Mouse (Mus musculus) forebrain, embryonic 15.5 days (tissue): ENCODE data around the gene Elk3. TPM values are rescaled to one million over a fixed set of nuclear protein-coding genes. Genes with fewer than 3 reads are reported as not detected.

Experiments used
- ATAC-seq: fragments of 200-750 bp; cut with Nextera tagmentation; replicated peaks from 2 replicates; pipeline ENCODE4 v1.8.0; 2017; ENCODE audit warnings: mild to moderate bottlenecking, moderate TSS enrichment, moderate library complexity
- H3K27ac ChIP-seq: fragments of 300-500 bp; sonication (generic); replicated peaks from 2 replicates; pipeline ENCODE4 v1.5.1; 2015; ENCODE audit warnings: mild to moderate bottlenecking, inconsistent platforms
- H3K27me3 ChIP-seq: fragments of 300-500 bp; sonication (generic); 2 replicates; pipeline ENCODE4 v1.6.1; 2015; ENCODE audit warnings: inconsistent platforms
- H3K36me3 ChIP-seq: fragments of 300-500 bp; sonication (generic); 2 replicates; pipeline ENCODE4 v1.6.1; 2015; ENCODE audit warnings: mild to moderate bottlenecking, inconsistent platforms
- H3K4me1 ChIP-seq: fragments of 300-500 bp; sonication (generic); 2 replicates; pipeline ENCODE4 v1.6.1; 2015; ENCODE audit warnings: inconsistent platforms
- H3K4me2 ChIP-seq: fragments of 300-500 bp; sonication (generic); replicated peaks from 2 replicates; pipeline ENCODE4 v1.6.1; 2015; ENCODE audit warnings: mild to moderate bottlenecking, inconsistent platforms
- H3K4me3 ChIP-seq: fragments of 300-500 bp; sonication (generic); 2 replicates; pipeline ENCODE4 v1.5.1; 2015; ENCODE audit warnings: mild to moderate bottlenecking, inconsistent platforms
- H3K9ac ChIP-seq: fragments of 300-500 bp; sonication (generic); replicated peaks from 2 replicates; pipeline ENCODE4 v1.6.1; 2015; ENCODE audit warnings: mild to moderate bottlenecking, inconsistent platforms
- H3K9me3 ChIP-seq: fragments of 300-500 bp; sonication (generic); 2 replicates; pipeline ENCODE4 v1.6.1; 2016; ENCODE audit warnings: inconsistent platforms
- WGBS: fragments of 180-500 bp; shearing (Covaris S2); methylation state at CpG from one replicate; pipeline ENCODE4 v1.1.7; 2015; ENCODE audit warnings: mixed read lengths; 5-methylcytosine and 5-hydroxymethylcytosine counted together
- polyA plus RNA-seq: library from polyadenylated mRNA; unstranded; fragments of >200 nt; fragmentation: Nextera tagmentation; extraction: Ambion mirVana; gene quantifications from 2 replicates; pipeline ENCODE4 v1.2.1, GENCODE M21; 2015

The Elk3 gene
- polyA plus RNA-seq, 1 experiment from 2014 or later, result 7.9 TPM

- Histone ChIP-seq H3K4me3 (peak overlapping the region; percentile 11), H3K36me3 (no peaks in the 10 kb centered on the region), H3K9ac (0 out of 2 replicates have a peak overlapping the region, but pooled peaks have one; percentile 19), H3K9me3 (no peaks in the 10 kb centered on the region), H3K4me2 (peak overlapping the region; percentile 40), H3K27me3 (no peaks in the 10 kb centered on the region), H3K27ac (peak overlapping the region; percentile 80), H3K4me1 (peaks cover 62% of the 10 kb centered on the region)
- peak; percentile 76 for ATAC-seq
- WGBS, result 12% methylated on average over 16 of the region's 16 CpGs
Observed at GRCm38 (mm10) chr10:93261132-93261980, 49.6 kb downstream of the Elk3 start.

- Histone ChIP-seq H3K27ac (no peak overlapping the region), H3K9me3 (no peaks in the 10 kb centered on the region), H3K27me3 (no peaks in the 10 kb centered on the region), H3K4me1 (peaks cover 74% of the 10 kb centered on the region), H3K4me2 (no peak overlapping the region), H3K36me3 (no peaks in the 10 kb centered on the region), H3K4me3 (no peak overlapping the region), H3K9ac (no peak overlapping the region)
- no peak for ATAC-seq
- 36% methylated on average over 5 of the region's 5 CpGs for WGBS
Observed at GRCm38 (mm10) chr10:93259826-93260225, 51.1 kb downstream of the Elk3 start.

GRCm38 (mm10) chr10:93255294-93255693 is 55.6 kb downstream of the Elk3 start:
- peak overlapping the region; percentile 23; the same call in 1 of the 2 replicates for H3K9ac ChIP-seq
- peak overlapping the region; percentile 64 for H3K27ac ChIP-seq
- ATAC-seq, result peak; percentile 79

GRCm38 (mm10) chr10:93253156-93253555 is 57.8 kb downstream of the Elk3 start:
- no peak overlapping the region for H3K9ac ChIP-seq
- H3K4me3 ChIP-seq, result no peak overlapping the region
- no peaks in the 10 kb centered on the region for H3K9me3 ChIP-seq
- peaks cover 4% of the 10 kb centered on the region; the same call in 1 of the 2 replicates for H3K36me3 ChIP-seq
- H3K27me3 ChIP-seq, result no peaks in the 10 kb centered on the region
- no peak overlapping the region for H3K4me2 ChIP-seq
- no peak overlapping the region for H3K27ac ChIP-seq
- ATAC-seq, result no peak
- H3K4me1 ChIP-seq, result peaks cover 49% of the 10 kb centered on the region
- 97% methylated on average over 6 of the region's 6 CpGs for WGBS

More at GRCm38 (mm10) chr10:93255294-93255693, 55.6 kb downstream of the Elk3 start:
- 3% methylated on average over 13 of the region's 13 CpGs for WGBS
- Histone ChIP-seq H3K27me3 (no peaks in the 10 kb centered on the region), H3K9me3 (no peaks in the 10 kb centered on the region), H3K4me3 (no peak overlapping the region), H3K4me2 (peak overlapping the region; percentile 21; the same call in 1 of the 2 replicates), H3K4me1 (peaks cover 55% of the 10 kb centered on the region), H3K36me3 (no peaks in the 10 kb centered on the region)

- H3K9ac ChIP-seq, result no peak overlapping the region
- peaks cover 52% of the 10 kb centered on the region for H3K4me1 ChIP-seq
- ATAC-seq, result no peak
- H3K9me3 ChIP-seq, result no peaks in the 10 kb centered on the region
- no peak overlapping the region for H3K4me3 ChIP-seq
- no peak overlapping the region for H3K4me2 ChIP-seq
- 73% methylated on average over 2 of the region's 2 CpGs for WGBS
- H3K27me3 ChIP-seq, result no peaks in the 10 kb centered on the region
- H3K27ac ChIP-seq, result no peak overlapping the region
- H3K36me3 ChIP-seq, result peaks cover 7% of the 10 kb centered on the region; the same call in 1 of the 2 replicates
Observed at GRCm38 (mm10) chr10:93252661-93253060, 58.3 kb downstream of the Elk3 start.

GRCm38 (mm10) chr10:93251426-93251825 is 59.5 kb downstream of the Elk3 start:
- Histone ChIP-seq H3K9me3 (no peaks in the 10 kb centered on the region), H3K27ac (peak overlapping the region; percentile 5; the same call in 1 of the 2 replicates), H3K36me3 (peaks cover 10% of the 10 kb centered on the region; the same call in 1 of the 2 replicates), H3K27me3 (no peaks in the 10 kb centered on the region), H3K4me3 (no peak overlapping the region), H3K9ac (no peak overlapping the region), H3K4me2 (no peak overlapping the region), H3K4me1 (peaks cover 44% of the 10 kb centered on the region)
- 73% methylated on average over 8 of the region's 8 CpGs for WGBS
- ATAC-seq, result no peak

- Histone ChIP-seq H3K9ac (no peak overlapping the region), H3K27me3 (no peaks in the 10 kb centered on the region), H3K9me3 (no peaks in the 10 kb centered on the region), H3K4me2 (no peak overlapping the region), H3K4me3 (no peak overlapping the region), H3K4me1 (peaks cover 39% of the 10 kb centered on the region), H3K27ac (peak overlapping the region; percentile 27; the same call in 1 of the 2 replicates), H3K36me3 (peaks cover 10% of the 10 kb centered on the region; the same call in 1 of the 2 replicates)
- ATAC-seq, result no peak
- WGBS, result 57% methylated on average over 24 of the region's 24 CpGs
Observed at GRCm38 (mm10) chr10:93250436-93251317, 60.3 kb downstream of the Elk3 start.

- Histone ChIP-seq H3K9ac (no peak overlapping the region), H3K36me3 (peaks cover 10% of the 10 kb centered on the region; the same call in 1 of the 2 replicates), H3K4me1 (peaks cover 31% of the 10 kb centered on the region), H3K27ac (no peak overlapping the region), H3K4me2 (no peak overlapping the region), H3K4me3 (no peak overlapping the region), H3K27me3 (no peaks in the 10 kb centered on the region), H3K9me3 (no peaks in the 10 kb centered on the region)
- no peak for ATAC-seq
- WGBS, result 67% methylated on average over 7 of the region's 7 CpGs
Observed at GRCm38 (mm10) chr10:93249901-93250300, 61.0 kb downstream of the Elk3 start.

GRCm38 (mm10) chr10:93248416-93248815 is 62.5 kb downstream of the Elk3 start:
- WGBS, result 80% methylated on average over 8 of the region's 8 CpGs
- Histone ChIP-seq H3K9me3 (no peaks in the 10 kb centered on the region), H3K4me3 (no peak overlapping the region), H3K36me3 (peaks cover 10% of the 10 kb centered on the region; the same call in 1 of the 2 replicates), H3K4me2 (no peak overlapping the region), H3K27me3 (no peaks in the 10 kb centered on the region), H3K27ac (0 out of 2 replicates have a peak overlapping the region, but pooled peaks have one; percentile 7), H3K9ac (no peak overlapping the region), H3K4me1 (peaks cover 26% of the 10 kb centered on the region)
- no peak for ATAC-seq

GRCm38 (mm10) chr10:93247902-93248301 is 63.0 kb downstream of the Elk3 start:
- peaks cover 26% of the 10 kb centered on the region for H3K4me1 ChIP-seq
- 0 out of 2 replicates have a peak overlapping the region, but pooled peaks have one; percentile 27 for H3K27ac ChIP-seq
- H3K9ac ChIP-seq, result no peak overlapping the region
- 41% methylated on average over 6 of the region's 6 CpGs for WGBS
- peaks cover 10% of the 10 kb centered on the region; the same call in 1 of the 2 replicates for H3K36me3 ChIP-seq
- H3K4me2 ChIP-seq, result no peak overlapping the region
- 0 out of 2 replicates have a peak, but pooled peaks have one; percentile 30 for ATAC-seq
- H3K9me3 ChIP-seq, result no peaks in the 10 kb centered on the region
- H3K27me3 ChIP-seq, result no peaks in the 10 kb centered on the region
- H3K4me3 ChIP-seq, result no peak overlapping the region

- no peak for ATAC-seq
- H3K27ac ChIP-seq, result 0 out of 2 replicates have a peak overlapping the region, but pooled peaks have one; percentile 27
- 83% methylated on average over 12 of the region's 12 CpGs for WGBS
Observed at GRCm38 (mm10) chr10:93247422-93247821, 63.5 kb downstream of the Elk3 start.

More at GRCm38 (mm10) chr10:93247422-93247821, 63.5 kb downstream of the Elk3 start:
- Histone ChIP-seq H3K36me3 (peaks cover 10% of the 10 kb centered on the region; the same call in 1 of the 2 replicates), H3K27me3 (no peaks in the 10 kb centered on the region), H3K4me1 (peaks cover 26% of the 10 kb centered on the region), H3K9ac (no peak overlapping the region), H3K4me2 (no peak overlapping the region), H3K9me3 (no peaks in the 10 kb centered on the region), H3K4me3 (no peak overlapping the region)
